Mouse (Mus musculus) heart, adult 2 months (tissue): ENCODE results near the gene Sec22b. TPM values are rescaled to one million over a fixed set of nuclear protein-coding genes. Genes with fewer than 3 reads are reported as not detected.

Experiments used
- DNase-seq, 2 experiments: peaks; one replicate each; pipeline ENCODE4 v3.0.0; 2021
- H3K27ac ChIP-seq: fragments of 200-600 bp; 2 replicates; pipeline ENCODE4 v1.8.1; 2022
- H3K27me3 ChIP-seq: fragments of 200-500 bp; 2 replicates; pipeline ENCODE4 v1.6.1; 2012; ENCODE audit warnings: mild to moderate bottlenecking, low read length, inconsistent platforms, mixed read lengths; ENCODE audit not compliant: control insufficient read depth, insufficient read depth
- H3K36me3 ChIP-seq: fragments of 200-500 bp; 2 replicates; pipeline ENCODE4 v1.6.1; 2012; ENCODE audit warnings: low read length, inconsistent platforms; ENCODE audit not compliant: control insufficient read depth, insufficient read depth
- H3K4me1 ChIP-seq: fragments of 200-500 bp; 2 replicates; pipeline ENCODE4 v1.6.1; 2011; ENCODE audit warnings: low read length; ENCODE audit not compliant: control insufficient read depth, insufficient read depth
- H3K4me3 ChIP-seq: fragments of 200-600 bp; 2 replicates; pipeline ENCODE4 v1.8.1; 2022
- H3K79me2 ChIP-seq: fragments of 200-500 bp; replicated peaks from 2 replicates; pipeline ENCODE4 v1.6.1; 2012; ENCODE audit warnings: mild to moderate bottlenecking, inconsistent platforms, low read length, moderate library complexity, mixed read lengths; ENCODE audit not compliant: control insufficient read depth, insufficient read depth
- H3K9ac ChIP-seq: fragments of 200-500 bp; 2 replicates; pipeline ENCODE4 v1.6.1; 2012; ENCODE audit warnings: low read depth, mild to moderate bottlenecking, control low read depth, inconsistent platforms, low read length, mixed read lengths
- CTCF ChIP-seq: fragments of 200-600 bp; IDR thresholded peaks from 2 replicates; pipeline ENCODE4 v1.8.1; 2022; ENCODE audit warnings: antibody characterized with exemption, mild to moderate bottlenecking, moderate library complexity
- EP300 ChIP-seq: fragments of 200-500 bp; IDR thresholded peaks from 2 replicates; pipeline ENCODE4 v1.6.1; 2011; ENCODE audit warnings: low read depth, low read length, control low read depth; ENCODE audit not compliant: insufficient read depth
- POLR2A ChIP-seq: fragments of 200-500 bp; IDR thresholded peaks from 2 replicates; pipeline ENCODE4 v1.6.1; 2011; ENCODE audit warnings: mild to moderate bottlenecking, low read depth, low read length, control low read depth; ENCODE audit not compliant: insufficient read depth
- WGBS: fragments of 180-500 bp; shearing (Covaris S2); methylation state at CpG from one replicate; pipeline ENCODE4 v1.1.7; 2018; 5-methylcytosine and 5-hydroxymethylcytosine counted together
- intact Hi-C: fragments of 180-260 bp; cut with DNase I; formaldehyde crosslinking; loops from one replicate; pipeline ENCODE4 v1.15.1; 2025
- polyA plus RNA-seq: library from polyadenylated mRNA; depleted of rRNA; stranded (reverse); fragments of >200 nt; gene quantifications from 2 replicates; pipeline ENCODE4 v1.2.3, GENCODE M21; 2012
- total RNA-seq, 2 experiments: library from RNA; stranded (reverse); gene quantifications; 2 replicates each; pipeline ENCODE4 v1.2.3; 2021

Sec22b gene
- total and polyA plus RNA-seq, 3 experiments: 17.6 to 51.8 (median 44.9) TPM

DNA sequence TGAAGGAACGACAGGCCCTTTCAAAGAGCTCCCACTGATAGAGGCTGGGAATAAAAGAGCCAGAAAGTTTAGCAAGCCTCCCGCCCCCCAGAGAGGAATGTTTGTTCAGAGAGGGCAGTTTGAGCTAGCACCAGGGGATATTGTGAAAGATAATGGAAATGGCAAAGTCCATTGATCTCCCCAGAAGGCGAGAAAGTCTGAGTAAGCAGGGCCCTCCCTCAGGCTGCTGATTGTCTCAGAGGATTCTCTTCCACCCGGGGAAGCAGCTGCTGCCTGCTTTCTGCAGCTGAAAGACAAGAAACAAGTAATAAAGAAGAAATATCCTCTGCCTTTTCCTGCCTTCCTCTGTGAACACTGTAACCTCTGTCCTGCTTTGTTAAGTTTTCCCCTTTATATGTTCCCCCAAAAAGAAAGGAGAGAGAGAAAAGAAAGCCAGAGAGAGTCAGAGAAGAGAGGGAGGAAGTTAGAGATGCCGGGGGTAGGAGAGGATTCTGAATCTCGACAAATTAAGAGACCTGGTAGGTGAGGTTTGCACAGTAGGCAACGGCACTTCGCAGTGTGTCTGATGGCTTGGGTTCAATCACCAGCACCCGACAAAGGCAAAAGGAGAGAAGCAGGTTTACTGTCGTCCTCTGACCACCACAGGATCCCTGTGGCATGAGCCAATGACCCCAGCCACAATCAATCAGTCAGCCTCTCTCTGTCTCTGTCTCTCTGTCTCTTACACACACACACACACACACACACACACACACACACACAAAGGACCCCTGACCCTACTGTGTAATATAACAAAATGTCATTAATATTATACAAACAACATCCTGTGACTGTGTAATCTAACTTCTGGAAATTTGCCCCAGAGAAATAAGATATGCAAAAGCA lies 38.9 kb downstream of the Sec22b start:
- Histone ChIP-seq H3K79me2 (no peaks in the 10 kb centered on the region), H3K4me1 (no peaks in the 10 kb centered on the region; the same call in 1 of the 2 replicates), H3K36me3 (no peaks in the 10 kb centered on the region), H3K27me3 (no peaks in the 10 kb centered on the region), H3K27ac (no peak overlapping the region), H3K9ac (no peak overlapping the region), H3K4me3 (no peak overlapping the region)
- TF ChIP-seq EP300 (no peak), POLR2A (no peak), CTCF (no peak)
- 52% methylated on average over 10 of the region's 10 CpGs for WGBS
- intact Hi-C loops: loop anchor here (5.0 kb wide), 1 partner anchor 62 kb away; no protein-coding TSS in a partner anchor
- DNase-seq: no peak

DNA sequence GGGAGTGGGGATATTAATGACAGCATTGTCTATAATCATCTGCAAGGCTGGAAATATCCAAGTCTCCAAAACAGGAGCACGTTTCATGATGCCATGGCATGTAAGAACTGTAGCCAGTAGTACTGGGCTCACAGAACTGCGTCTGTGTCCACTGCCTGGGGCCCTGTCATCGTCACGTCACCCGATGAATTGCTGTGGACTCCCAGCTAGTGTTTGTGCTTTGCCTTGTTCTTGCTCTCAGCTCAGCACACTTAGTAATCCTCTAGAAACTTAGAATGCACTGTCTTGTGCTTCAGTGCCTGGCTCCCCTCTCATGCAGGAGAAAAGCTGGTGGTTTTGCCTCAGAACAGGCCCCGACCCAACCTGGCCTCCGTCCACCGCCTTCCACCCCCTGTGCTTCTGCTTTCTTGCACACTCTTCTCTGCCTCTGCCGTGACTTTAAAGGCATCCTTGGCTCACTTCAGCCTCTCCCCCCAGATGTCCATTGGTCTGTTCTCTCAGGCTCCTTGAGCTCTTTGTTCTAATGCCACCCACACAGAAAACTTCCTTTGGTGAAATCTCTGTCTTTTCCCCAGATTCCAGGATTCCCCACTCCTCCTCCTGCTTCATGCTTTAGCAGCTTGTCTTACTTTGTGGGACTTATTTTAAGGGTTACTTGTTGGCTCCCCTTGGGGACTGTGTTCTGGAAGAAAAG lies 39.7 kb downstream of the Sec22b start:
- intact Hi-C loops: loop anchor here (5.0 kb wide), 1 partner anchor 62 kb away; no protein-coding TSS in a partner anchor
- H3K4me1 ChIP-seq: no peaks in the 10 kb centered on the region; the same call in 1 of the 2 replicates
- H3K79me2 ChIP-seq: no peaks in the 10 kb centered on the region
- no peak overlapping the region for H3K9ac ChIP-seq
- DNase-seq: no peak
- H3K27me3 ChIP-seq: no peaks in the 10 kb centered on the region
- TF ChIP-seq CTCF (no peak), EP300 (no peak), POLR2A (no peak)
- WGBS: 66% methylated on average over 9 of the region's 9 CpGs
- H3K36me3 ChIP-seq: no peaks in the 10 kb centered on the region
- no peak overlapping the region for H3K27ac ChIP-seq
- H3K4me3 ChIP-seq: no peak overlapping the region

DNA sequence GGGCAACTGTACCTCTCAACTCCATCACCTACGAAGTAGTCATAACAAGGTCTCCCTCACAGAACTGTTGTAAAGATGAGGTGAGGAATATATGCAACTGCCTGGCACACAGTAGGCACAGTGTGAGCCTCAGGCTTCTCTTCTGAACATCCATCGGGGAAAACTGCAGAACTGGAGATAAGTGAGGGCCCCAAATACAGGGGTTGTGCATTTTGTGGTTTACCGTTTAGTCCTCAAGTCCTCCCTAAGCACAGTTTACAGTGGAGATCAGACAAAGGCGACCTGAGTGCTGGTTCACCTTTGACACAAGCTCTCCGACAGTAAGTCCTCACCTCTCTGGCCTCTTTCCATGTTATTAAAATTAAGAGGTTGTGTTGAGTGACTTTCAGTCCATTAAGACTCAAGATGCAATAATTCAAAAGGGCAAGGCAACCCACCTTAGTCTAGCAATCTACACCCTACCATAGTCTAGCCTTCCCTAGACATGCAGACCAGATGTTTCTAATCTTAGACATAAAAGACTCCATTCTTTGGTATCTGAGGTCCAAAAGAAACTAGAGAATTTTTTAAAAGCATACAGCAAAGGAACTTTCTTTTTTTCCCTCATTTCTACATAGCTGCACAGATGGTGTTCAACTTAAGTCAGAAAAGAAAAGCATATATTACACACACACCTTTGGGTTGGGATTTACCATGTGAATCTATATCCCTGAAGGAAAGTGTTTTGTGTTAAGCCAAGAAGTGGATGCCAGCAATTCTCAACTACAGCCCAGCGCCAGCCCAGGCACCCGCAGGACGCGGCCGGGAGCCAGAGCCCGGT lies 40.7 kb downstream of the Sec22b start:
- H3K4me3 ChIP-seq: peak overlapping the region; percentile 22; the same call in 1 of the 2 replicates
- H3K79me2 ChIP-seq: no peaks in the 10 kb centered on the region
- H3K36me3 ChIP-seq: no peaks in the 10 kb centered on the region
- DNase-seq: no peak
- peak overlapping the region; percentile 35 for H3K9ac ChIP-seq
- intact Hi-C loops: loop anchor here (5.0 kb wide), 1 partner anchor 61 kb away; no protein-coding TSS in a partner anchor
- H3K4me1 ChIP-seq: peaks cover 2% of the 10 kb centered on the region; the same call in 1 of the 2 replicates
- no peak for TF ChIP-seq CTCF
- no peak for TF ChIP-seq EP300
- TF ChIP-seq POLR2A: no peak
- no peaks in the 10 kb centered on the region for H3K27me3 ChIP-seq
- H3K27ac ChIP-seq: no peak overlapping the region
- WGBS: 53% methylated on average over 11 of the region's 11 CpGs

DNA sequence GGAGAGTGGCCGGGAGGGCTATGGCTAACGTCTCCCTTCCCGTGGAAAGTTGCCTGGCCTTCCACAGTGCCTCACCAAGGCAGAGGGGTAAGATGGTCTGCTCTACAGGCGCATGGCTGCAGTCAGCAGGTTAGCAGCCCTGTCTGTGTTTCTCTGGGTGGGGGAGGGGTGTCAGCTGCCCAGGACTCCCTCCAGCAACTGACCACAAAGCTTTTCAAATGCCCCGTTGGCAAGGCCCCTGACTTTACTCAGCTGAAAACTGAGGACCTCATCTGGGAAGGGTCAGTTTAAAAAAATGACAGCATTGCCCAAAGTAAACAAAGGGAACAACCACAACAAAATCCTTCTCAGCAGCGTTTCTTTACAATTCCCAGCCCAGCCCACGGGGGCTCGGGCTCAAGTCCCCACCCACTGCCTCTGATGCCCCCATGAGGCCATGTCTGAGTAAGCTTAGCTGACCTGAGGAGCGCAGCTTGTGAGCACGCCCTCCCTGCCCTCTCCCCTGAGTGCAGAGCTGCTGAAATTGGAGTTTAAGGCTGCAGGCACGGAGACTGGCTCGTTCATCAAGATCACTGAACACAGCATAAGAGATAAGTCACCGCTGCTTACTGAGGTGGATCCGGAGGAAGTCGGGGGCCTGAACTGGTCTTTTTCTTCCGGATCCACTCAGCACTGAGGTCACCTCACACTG lies 41.4 kb downstream of the Sec22b start:
- intact Hi-C loops: loop anchor here (5.0 kb wide), 1 partner anchor 60 kb away; no protein-coding TSS in a partner anchor
- Histone ChIP-seq H3K4me1 (peaks cover 2% of the 10 kb centered on the region; the same call in 1 of the 2 replicates), H3K27ac (no peak overlapping the region)

DNA sequence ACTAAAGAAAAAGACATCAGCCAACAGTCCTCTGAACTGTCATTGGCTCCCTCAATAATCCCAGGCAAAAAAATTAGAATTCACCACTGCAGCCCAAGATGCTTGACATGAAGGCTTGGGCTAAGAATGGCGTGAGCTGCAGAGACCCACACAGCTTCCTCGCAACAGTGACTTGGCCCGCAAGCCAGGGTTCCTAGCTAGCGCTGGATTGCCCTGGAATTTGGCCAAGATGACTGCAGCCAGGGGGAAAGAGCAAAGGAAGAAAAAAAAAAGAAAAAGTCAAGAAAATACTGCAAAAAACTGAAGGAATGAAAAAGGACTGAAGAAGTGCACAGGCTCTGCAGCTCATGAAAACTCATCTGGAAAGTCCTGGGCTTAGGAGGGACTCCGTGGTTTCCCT lies 43.5 kb downstream of the Sec22b start:
- no peak for TF ChIP-seq EP300
- TF ChIP-seq CTCF: no peak
- no peak for TF ChIP-seq POLR2A
- H3K27ac ChIP-seq: no peak overlapping the region
- H3K36me3 ChIP-seq: no peaks in the 10 kb centered on the region
- H3K27me3 ChIP-seq: no peaks in the 10 kb centered on the region
- DNase-seq: peak; percentile 34 to 36
- no peaks in the 10 kb centered on the region for H3K79me2 ChIP-seq
- intact Hi-C loops: loop anchor here (5.0 kb wide), 1 partner anchor 58 kb away; no protein-coding TSS in a partner anchor
- no peak overlapping the region for H3K9ac ChIP-seq
- H3K4me3 ChIP-seq: no peak overlapping the region
- H3K4me1 ChIP-seq: peaks cover 2% of the 10 kb centered on the region; the same call in 1 of the 2 replicates
- 41% methylated on average over 5 of the region's 5 CpGs for WGBS

More for the DNA sequence above, 41.4 kb downstream of the Sec22b start:
- peak; percentile 35 to 39 for DNase-seq
- Histone ChIP-seq H3K4me3 (peak overlapping the region; percentile 22; the same call in 1 of the 2 replicates), H3K9ac (peak overlapping the region; percentile 35), H3K36me3 (no peaks in the 10 kb centered on the region), H3K27me3 (no peaks in the 10 kb centered on the region), H3K79me2 (no peaks in the 10 kb centered on the region)
- TF ChIP-seq POLR2A: no peak
- TF ChIP-seq CTCF: peak; percentile 36
- 13% methylated on average over 16 of the region's 16 CpGs for WGBS
